Mouse (Mus musculus) urinary bladder, adult 18-20 months (tissue): ENCODE measurements around the gene Rab21.
A peak's percentile ranks its signal among the peaks of the same experiment; 100 is the strongest.
"Not testable (repeated sequence)": the region's sequence is repeated elsewhere in the genome, so short reads cannot be mapped to it uniquely, and the experiment has no call there.

Experiments used
- DNase-seq, 2 experiments: peaks; one replicate each; pipeline ENCODE4 v3.0.0; 2022; ENCODE audit warnings: low spot score in 2 of 2, mixed read lengths in 2 of 2

Gene Rab21

DNA sequence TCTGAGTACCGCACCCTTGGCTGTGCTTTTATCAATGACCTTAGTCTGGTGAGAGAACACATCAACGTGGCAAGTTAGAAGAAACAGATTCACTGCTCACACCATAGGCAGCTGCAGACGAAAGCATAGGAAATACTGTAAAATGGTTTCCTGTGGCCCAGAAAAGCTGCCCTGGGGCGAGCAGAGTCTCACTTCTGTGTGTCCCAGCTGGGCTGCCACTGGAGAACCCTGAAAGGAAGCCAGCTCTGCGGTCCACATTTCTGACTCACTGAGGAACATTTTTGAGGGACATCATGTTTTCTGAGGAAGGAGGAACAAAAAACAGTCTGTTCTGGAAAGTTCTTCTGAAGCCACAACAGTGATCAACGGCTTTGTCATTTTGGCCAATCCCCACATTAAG lies 13.1 kb upstream of the Rab21 start:
- no peak for DNase-seq

DNA sequence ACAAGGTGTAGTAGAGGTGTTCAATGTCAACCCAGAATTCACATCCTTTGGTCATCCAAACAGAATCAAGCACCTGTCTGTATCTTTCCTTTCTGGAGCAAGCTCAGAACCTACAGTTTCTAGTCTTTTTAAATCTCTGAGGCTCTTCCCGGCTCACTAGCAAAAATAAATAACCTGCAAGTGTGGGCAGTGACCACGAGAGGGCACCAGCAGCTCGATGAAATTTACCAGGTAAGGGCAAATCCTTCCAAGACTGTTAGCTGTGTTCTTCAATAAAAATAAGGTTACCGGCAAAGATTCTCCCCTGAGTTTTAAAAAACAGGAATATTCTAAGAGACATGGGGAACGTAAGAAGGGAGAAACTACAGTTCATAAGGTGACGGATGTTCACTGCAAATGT lies 7.9 kb upstream of the Rab21 start:
- DNase-seq: peak; percentile 50 to 56

DNA sequence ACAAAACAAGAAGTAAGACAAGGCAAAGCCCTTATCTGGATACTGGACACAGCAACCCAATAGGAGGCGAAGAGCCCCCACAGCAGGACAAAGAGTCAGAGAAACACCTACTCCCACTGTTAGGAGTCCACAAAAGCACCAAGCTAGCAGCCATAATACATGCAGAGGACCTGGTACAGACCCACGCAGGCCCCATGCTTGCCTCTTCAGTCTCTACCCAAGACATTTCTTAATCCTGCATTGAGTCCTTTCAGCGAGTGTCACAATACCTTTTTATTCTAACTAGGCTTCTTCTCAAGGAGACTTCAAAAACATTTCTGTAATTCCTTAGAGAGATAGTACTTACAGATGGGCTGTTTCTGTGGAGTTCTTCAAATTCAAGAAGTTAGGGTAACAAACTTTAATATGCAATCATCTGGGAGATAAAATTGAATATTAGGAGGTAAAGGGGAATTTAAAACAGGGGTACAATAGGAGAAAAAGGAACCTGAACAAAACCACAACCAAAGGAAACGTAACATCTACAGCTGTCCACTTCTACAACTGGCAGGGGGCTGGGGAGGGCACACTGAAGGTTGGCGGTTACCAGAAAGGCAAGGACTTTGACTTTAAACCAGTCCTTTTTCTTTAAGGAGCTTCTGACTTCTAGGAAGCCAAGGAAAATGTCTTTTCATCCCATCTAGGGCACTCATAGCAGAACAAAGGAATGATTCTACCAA lies 6.1 kb upstream of the Rab21 start:
- no peak for DNase-seq

DNA sequence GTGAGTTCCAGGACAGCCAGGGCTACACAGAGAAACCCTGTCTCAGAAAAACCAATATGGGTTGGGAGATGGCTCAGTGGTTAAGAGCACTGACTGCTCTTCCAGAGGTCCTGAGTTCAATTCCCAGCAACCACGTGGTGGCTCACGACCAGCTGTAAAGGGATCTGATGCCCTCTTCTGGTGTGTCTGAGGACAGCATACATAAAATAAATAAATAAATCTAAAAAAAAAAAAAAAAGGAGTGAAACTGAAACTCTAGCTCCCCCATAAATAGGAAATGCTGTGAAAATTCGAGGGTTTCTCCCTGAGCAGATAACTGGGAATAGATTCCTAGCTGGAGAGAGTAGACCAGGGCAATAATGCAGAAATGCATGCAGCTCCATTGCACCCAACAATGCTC lies 3.0 kb upstream of the Rab21 start:
- not testable (repeated sequence) for DNase-seq

DNA sequence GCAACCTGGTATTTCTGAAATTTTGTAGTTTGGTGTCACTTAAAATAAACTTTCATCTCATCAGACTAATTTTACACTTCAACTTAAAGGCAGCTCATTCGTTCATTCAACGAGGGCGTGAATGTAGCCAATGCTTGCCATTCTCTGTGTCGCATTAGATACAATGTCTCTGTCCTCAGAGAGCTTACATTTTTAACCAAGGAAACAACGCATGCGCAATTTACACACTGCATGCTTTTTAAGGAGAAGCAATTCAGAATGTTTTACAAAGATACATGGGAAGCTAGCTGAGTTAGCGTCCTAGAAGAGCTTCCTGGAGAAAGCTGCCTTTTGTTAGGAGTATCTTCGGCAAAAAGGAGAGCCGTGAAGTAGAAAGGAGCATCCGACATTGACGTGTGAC lies 919 bp upstream of the Rab21 start:
- no peak for DNase-seq

DNA sequence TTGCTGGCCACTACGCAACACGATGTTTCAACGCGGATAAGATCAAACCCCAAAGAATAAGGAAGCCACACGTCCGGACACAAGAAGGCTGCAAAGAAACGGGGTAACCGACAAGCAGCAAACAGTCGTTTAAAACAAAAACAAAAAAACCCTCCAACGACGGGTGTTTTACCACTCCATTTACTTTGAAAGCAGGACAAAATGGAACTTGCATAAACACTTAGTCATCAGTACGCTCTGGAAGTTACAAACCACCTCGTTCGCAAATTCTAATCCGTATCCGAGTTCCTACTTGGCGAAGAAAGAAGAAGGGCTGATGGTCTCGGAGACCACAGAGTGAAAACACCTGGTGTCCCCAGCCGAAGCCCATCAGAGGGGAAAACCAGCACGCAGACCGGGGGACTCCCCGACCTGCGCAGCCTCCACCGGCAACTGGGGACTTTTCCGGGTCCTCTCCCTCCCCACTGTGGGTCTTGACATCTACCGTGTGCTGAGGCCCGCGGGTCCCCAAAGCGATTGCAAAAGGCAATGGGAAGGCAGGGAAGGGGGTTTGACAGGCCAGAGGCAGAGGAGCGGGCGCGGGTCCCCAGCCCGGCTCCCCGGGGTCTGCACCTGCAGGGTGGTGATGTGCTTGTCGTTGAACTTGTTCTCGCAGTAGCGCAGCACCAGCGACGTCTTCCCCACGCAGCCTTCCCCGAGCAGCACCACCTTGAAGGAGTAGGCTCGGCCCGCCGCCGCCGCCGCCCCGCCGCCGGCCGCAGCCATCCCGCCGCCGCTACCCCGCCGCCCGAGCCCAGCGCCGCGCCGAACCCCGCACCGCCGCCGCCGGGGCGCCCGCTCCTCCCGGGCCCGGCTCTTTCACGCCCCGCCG lies 577 bp downstream of the Rab21 start:
- peak in 1 of 2 experiments; percentile 71 for DNase-seq

DNA sequence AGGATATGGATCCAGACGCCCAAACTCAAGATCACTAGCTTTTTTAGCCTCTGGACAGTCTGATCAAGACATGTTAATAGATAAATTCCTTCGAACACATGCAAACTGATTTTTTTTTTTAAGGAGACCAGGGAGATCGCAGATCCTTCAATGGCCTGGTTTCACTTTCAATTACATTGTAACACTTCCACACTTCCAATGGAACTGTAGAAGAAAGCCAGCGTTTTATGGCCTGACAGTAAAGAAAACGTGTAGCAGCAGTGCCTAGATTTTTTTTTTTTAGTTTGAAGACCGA lies 1.2 kb downstream of the Rab21 start:
- no peak for DNase-seq

DNA sequence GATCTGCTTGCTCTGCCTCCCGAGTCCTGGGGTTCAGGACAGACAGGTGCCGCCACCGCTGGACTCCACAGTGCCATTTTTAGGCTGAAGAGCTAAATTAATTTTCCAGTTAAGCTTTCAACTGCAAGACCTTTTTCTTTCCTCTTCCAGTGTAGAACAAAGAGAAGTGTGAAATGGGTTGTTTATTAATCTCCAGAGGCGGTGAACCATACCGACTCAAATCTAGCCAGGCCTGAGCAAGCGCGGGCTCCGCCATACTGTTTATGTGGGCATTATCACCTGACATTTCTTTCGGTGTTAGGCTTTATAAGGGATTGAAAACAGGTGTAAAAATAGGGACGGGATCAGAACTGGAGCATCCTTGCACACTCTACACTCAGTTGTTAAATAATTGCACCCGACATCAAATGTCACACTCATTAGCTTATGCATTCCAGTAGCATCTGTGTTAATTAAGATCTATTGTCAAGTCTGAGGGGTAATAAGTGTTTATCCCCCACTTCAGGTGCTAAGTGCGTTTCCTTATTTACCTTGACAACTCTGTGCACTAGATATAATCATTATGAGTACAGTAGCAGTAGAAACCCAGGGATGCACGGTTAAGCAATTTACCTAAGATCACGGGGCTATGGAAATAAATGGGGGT lies 1.6 kb downstream of the Rab21 start:
- no peak for DNase-seq

DNA sequence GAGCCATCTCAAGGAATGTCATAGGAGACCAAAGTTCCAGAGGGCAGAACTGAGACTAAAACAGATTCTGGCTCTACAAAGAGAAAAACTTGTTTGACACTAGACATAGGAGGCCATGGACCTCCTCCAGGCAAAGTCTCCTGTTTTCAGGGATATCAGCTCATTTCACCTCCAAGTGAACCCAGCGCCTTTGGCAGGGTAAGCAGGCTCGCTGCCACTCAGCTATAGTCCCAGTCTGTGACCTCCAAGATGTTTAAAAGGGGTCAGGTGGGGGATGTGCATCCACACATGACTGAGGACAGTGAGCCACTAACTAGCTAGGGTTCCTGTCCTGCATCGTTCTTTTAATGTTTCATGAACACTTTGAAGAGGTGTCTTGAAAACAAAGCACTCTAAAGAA lies 2.7 kb downstream of the Rab21 start:
- no peak for DNase-seq

DNA sequence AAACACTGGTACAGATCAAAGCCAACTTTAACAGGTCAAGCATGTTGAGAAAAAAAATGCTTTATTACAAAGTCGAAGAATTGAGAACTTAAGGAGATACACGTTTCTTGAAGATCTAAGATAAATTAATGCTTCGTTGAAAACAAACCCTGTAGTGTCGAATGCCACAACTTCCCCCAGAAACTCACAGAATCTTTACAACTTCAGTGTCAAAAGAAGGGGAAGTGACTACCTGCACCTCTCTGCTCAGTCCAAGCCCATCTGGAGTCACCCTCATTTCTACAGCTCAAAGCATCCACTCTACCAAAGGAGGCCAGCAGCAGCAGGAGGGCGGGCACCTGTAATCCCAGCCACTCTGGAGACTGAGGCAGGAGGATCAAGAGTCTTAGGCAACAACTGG lies 3.2 kb downstream of the Rab21 start:
- no peak for DNase-seq

DNA sequence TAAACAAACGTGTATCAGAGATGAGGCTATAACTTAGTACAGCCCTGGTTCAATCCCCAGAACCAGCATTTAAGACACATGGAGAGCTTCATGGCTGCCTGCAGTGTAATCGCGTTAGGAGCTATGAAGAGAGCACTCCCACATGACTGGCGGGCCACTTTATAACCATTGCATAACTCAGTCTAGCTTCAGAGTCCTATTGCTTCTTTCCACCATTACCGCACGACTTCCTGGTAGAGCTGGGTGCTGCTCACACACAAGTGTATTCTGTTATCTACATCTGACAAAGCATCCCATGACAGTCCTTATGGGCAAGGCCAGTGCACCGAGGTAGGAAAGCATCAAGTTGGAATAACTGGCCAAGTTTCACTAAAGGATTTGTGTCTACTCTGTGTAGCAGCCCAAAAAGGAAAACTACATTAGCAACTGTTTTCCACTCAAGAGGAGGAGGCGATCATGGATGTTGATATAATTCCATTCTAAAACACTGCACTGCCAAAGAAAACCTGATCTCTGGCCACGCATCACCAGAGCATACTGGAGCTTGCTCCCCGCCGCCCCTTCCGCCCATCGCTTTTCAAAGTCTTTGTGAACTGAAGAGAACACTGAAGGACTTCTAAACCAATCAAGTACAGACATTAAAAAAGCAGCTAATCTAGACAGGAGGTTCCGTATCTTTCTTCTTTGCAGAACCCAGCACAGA lies 4.0 kb downstream of the Rab21 start:
- DNase-seq: no peak

DNA sequence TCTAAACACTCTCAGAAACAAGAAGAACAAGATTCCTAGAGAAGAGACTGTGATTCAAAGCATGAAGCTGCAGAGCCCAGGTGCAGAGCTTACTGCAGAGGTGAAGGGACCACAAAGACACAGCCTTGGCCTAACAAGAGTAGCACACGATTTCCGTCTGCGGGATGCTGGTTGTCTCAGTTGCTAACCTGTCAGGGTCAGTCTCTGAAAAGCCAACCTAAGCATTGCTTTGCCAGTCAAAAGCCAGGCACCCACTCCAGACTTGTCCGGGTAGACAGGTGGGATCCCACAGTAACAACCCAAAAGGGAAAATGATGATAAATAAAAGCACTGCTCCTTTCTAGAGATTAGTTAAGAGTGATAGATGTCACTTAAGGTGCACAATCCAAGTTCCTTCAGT lies 6.2 kb downstream of the Rab21 start:
- no peak for DNase-seq

DNA sequence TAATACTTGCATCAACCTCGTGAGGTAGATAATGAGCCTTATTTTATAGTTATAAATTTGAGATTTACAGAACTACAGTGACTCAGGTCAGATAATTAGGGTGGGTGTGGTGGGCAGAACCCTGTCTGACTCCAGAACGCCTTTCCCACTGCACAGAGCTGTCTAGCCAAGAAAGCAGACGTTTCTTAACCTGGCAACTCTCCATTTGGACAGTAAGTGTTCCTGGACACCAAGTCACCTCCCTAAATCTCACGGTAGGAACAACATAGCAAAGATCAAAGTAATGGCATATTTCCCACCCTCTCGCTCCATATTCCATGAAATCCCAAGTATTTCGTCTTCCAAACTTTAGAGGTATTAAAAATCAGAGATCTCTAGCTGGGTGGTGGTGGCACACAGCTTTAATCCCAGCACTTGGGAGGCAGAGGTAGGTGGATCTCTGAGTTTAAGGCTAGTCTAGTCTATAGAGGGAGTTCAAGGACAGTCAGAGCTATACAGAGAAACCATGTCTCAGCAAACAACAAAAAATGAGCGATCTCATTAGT lies 8.0 kb downstream of the Rab21 start:
- no peak for DNase-seq

DNA sequence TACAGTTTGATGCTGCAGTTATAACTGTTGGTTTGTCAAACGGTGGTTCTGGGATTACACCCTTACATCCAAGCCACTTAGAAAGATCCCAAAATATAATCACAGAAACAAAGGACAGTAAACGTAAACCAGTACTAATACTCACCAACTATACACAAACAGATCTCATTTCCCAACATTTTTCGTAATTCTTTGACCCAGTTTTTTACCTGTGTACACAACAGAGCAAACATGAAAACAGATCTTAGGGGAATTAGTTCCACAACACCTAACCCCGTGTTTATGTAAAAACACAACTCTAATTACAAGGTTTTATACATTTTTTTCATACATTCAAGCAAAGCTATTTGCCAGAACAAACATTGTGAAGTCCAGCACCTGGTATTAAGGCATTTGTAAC lies 16.7 kb downstream of the Rab21 start:
- DNase-seq: no peak

DNA sequence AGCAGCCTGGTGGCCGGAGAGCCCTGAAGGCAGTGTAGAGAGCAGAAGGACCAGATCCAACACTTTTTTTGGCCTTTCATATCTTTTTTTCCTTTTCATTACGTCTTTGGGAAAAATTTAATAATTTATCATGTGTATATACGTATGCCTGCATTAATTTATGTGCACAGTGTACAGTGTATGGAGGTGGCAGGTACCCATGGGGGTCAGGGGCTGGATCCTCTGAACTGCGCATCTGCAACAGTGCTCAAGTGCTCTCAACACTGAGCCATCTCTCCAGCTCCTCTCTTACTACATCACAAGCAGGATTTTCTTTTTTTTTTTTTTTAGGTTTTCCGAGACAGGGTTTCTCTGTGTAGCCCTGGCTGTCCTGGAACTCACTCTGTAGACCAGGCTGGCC lies 17.8 kb downstream of the Rab21 start:
- no peak for DNase-seq

DNA sequence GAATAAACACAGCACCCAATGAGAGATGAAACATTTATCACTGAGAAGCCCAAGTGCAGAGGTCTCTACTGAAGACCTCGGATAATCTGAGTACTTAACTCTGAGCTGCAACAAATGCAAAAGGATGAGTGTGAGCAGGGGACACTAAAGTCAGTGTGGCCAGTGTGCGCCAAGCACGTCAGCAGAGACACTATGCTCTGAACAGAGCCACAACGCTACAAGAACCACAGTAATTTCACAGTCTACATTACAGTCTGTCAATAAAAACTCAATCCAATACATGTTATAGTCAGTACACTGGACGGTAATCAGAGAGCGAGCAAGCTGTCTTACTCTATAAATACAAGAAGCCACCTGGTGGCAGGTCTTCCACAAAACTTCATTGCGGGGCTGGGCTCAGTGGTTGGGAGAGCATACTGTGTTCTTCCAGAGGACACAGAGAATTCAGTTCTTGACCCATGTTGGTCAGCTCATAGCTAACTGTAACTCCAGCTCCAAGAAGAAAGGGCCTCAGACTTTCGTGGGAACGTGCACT lies 18.9 kb downstream of the Rab21 start:
- no peak for DNase-seq

DNA sequence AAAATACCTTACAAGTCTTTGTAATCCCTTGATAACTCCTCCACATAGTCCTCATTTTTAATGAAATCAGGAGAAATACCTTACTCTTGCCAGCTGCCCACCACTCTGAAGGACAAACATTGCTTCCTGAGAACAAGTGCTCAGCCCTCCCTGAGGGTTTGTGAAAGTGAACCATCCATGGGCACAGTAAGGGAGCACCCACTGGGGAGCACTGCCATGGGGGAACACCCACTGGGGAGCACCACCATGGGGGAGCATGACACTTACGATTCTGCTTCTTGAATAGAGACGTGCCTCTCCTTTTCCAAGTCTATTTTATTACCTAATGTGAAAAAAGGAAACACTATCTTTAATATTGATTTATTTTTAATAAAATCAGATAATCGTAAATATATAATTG lies 20.2 kb downstream of the Rab21 start:
- no peak for DNase-seq

DNA sequence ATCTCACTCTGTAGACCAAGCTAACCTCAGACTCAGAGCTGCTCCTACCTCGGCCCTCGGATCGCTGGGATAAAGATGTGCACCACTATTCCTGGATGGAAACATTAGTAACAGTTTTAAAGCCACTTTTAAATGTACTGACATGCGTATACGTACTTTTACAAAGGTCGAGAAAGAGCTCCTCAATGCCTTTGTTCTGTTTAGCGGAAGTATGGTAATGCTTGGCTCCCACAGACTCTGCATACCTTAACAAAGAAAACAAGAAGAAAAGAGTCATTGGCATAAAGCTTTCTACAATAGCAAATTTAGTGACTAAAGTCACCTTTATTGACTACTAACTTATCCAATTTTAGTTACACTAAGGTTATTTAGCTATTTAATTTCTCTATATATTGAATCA lies 20.7 kb downstream of the Rab21 start:
- no peak for DNase-seq

DNA sequence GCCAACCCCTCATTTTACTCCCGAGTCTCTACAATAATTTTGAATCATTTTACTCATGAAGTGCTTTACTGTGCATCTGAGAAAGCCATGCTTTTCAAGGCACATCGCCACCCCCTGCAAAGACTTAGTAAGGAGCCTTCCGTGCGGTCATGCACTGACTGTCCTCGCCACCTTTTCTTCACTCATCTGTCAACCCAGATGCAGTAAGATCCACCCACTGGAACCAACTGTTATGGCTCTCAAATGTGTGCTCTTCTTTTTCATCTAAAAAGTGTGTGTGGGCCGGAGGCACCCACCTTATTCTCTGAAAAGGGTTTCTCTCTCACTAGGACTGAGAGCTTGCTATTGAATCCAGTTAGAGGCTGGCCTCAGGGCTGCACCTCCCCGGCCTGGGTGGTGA lies 21.4 kb downstream of the Rab21 start:
- no peak for DNase-seq

DNA sequence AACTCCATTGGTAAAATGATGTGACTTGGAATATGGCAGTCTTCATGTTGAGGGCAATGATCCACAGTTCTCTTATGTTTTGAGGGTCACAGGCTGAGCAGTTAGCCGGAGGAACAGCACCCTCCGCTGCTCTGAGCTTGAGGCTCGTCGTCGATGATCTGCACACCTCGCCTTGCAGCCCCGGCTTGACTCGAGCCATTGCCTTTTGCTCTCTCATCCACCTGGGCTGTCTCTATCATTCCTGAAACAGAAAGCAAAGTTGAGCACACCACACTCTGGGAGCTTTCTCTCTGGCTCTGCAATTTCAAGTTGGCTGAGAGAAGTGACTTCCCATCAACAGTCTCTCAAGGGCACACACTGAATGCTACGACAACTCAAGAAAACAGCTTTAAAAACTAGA lies 24.7 kb downstream of the Rab21 start:
- DNase-seq: no peak

DNA sequence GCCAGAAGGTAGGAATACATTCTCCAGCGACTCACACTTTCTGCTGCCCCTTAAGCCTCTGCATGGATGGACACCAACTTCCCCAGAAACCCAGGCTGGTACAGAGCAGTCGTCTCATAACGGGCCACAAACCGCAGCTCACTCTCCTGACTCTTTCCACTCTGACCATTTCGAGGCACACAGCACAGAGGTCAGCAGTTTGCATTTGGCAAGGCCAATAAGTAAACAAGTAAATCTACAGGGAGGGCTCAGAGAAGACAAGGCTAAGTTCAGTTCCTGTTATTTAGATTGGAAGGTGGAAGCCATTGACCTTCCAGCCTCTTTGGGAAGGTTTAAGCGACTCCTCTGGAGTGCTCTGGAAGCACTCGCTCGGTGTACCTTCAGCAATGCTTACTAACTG lies 26.5 kb downstream of the Rab21 start:
- no peak for DNase-seq

DNA sequence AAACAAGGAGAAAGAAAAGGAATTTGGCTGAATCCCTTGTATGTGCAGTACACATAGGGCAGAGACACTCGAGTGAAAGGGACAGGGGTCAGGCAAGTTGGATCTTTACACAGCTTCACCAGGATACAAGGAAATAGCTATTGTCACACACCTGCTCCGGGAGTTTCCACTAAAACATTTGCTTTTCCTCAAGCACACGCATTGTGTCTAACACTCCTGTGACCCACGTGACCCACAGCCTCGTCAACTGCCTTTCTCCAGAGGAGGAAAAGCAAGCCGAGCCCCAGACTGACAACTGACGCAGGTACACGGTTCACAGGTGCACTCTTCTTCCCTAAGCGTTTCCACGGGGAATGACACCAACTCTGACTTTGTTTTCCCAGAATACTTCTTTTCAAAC lies 31.2 kb downstream of the Rab21 start:
- no peak for DNase-seq
